Mouse (Mus musculus) CH12.LX (cell line): ENCODE measurements around the gene Slc43a1. TPM values are rescaled to one million over a fixed set of nuclear protein-coding genes. Genes with fewer than 3 reads are reported as not detected.

Experiments
- DNase-seq: peaks from one replicate; pipeline ENCODE4 v3.0.0-alpha.2; 2013; ENCODE audit errors: extremely low read depth
- H3K27ac ChIP-seq: 2 replicates; pipeline ENCODE4 v1.5.1; 2012; ENCODE audit warnings: low read depth, mild to moderate bottlenecking, control low read depth, moderate library complexity; ENCODE audit not compliant: insufficient read depth
- H3K27me3 ChIP-seq: replicated peaks from 2 replicates; pipeline ENCODE3; 2012; ENCODE audit warnings: inconsistent platforms
- H3K36me3 ChIP-seq, 2 experiments: replicated peaks in 1 of 2; 2 replicates each; pipeline versions ENCODE3 to v1.6.1; 2012; ENCODE audit warnings: inconsistent platforms in 1 of 2, low read length in 1 of 2, mild to moderate bottlenecking in 1 of 2, mixed read lengths in 1 of 2, moderate library complexity in 1 of 2; ENCODE audit not compliant: control insufficient read depth in 1 of 2, insufficient read depth in 1 of 2
- H3K4me1 ChIP-seq, 2 experiments: 2 replicates each; pipeline ENCODE4 v1.6.1; 2012; ENCODE audit warnings: inconsistent platforms in 1 of 2, moderate library complexity in 1 of 2; ENCODE audit not compliant: insufficient read depth in 2 of 2, control insufficient read depth in 1 of 2
- H3K4me2 ChIP-seq: 2 replicates; pipeline ENCODE4 v1.6.1; 2012; ENCODE audit warnings: low read depth, mild to moderate bottlenecking, control low read depth; ENCODE audit not compliant: poor library complexity, insufficient read depth, severe bottlenecking
- H3K4me3 ChIP-seq, 3 experiments: fragments of 150-350 bp in 1 of 3; sonication (generic) in 1 of 3; replicated peaks in 1 of 3; 2 replicates each; pipeline versions ENCODE3 to v1.5.1; 2011 to 2012; ENCODE audit warnings: low read depth in 2 of 3, low read length in 2 of 3, mild to moderate bottlenecking in 2 of 3, moderate library complexity in 2 of 3, control low read depth in 1 of 3, improper control_type of control experiment in 1 of 3, inconsistent platforms in 1 of 3, mixed read lengths in 1 of 3; ENCODE audit not compliant: poor library complexity in 1 of 3
- H3K79me2 ChIP-seq: replicated peaks from 2 replicates; pipeline ENCODE4 v1.6.1; 2012; ENCODE audit warnings: mild to moderate bottlenecking, moderate library complexity; ENCODE audit not compliant: control insufficient read depth, poor library complexity, insufficient read depth, severe bottlenecking; ENCODE audit errors: extremely low read depth
- H3K9ac ChIP-seq: 2 replicates; pipeline ENCODE4 v1.6.1; 2012; ENCODE audit warnings: low read depth, mild to moderate bottlenecking, control low read depth, moderate library complexity; ENCODE audit not compliant: insufficient read depth
- H3K9me3 ChIP-seq: replicated peaks from 2 replicates; pipeline ENCODE3; 2012; ENCODE audit warnings: low read length, inconsistent platforms, mixed read lengths
- BHLHE40 ChIP-seq: IDR thresholded peaks from 2 replicates; pipeline ENCODE4 v1.6.1; 2011; ENCODE audit warnings: mild to moderate bottlenecking, low read depth, low read length, improper control_type of control experiment
- CHD1 ChIP-seq: IDR thresholded peaks from 2 replicates; pipeline ENCODE4 v1.6.1; 2012; ENCODE audit warnings: low read depth, low read length, improper control_type of control experiment, inconsistent platforms
- CHD2 ChIP-seq: IDR thresholded peaks from 2 replicates; pipeline ENCODE4 v1.6.1; 2011; ENCODE audit warnings: low read length, improper control_type of control experiment
- E2F4 ChIP-seq: IDR thresholded peaks from 2 replicates; pipeline ENCODE4 v1.6.1; 2011; ENCODE audit warnings: low read depth, low read length, improper control_type of control experiment; ENCODE audit not compliant: insufficient replicate concordance
- ELF1 ChIP-seq: IDR thresholded peaks from 2 replicates; pipeline ENCODE4 v1.6.1; 2014; ENCODE audit warnings: low read depth, mild to moderate bottlenecking, inconsistent platforms, low read length, improper control_type of control experiment
- GABPA ChIP-seq: IDR thresholded peaks from 2 replicates; pipeline ENCODE4 v1.6.1; 2012; ENCODE audit warnings: low read depth, low read length, improper control_type of control experiment, inconsistent platforms; ENCODE audit not compliant: insufficient replicate concordance
- HCFC1 ChIP-seq: IDR thresholded peaks from 2 replicates; pipeline ENCODE4 v1.6.1; 2012; ENCODE audit warnings: low read depth, mild to moderate bottlenecking, inconsistent platforms, low read length, improper control_type of control experiment
- IRF4 ChIP-seq: IDR thresholded peaks from 2 replicates; pipeline ENCODE4 v1.6.1; 2014; ENCODE audit warnings: low read depth, mild to moderate bottlenecking, inconsistent platforms, low read length, improper control_type of control experiment
- JUN ChIP-seq: IDR thresholded peaks from 2 replicates; pipeline ENCODE4 v1.6.1; 2011; ENCODE audit warnings: low read depth, mild to moderate bottlenecking, low read length, improper control_type of control experiment, moderate library complexity; ENCODE audit not compliant: insufficient read depth
- JUND ChIP-seq: conservative IDR thresholded peaks from 2 replicates; pipeline ENCODE4 v1.6.1; 2011; ENCODE audit warnings: low read depth, low read length, improper control_type of control experiment
- KAT2A ChIP-seq: IDR thresholded peaks from 2 replicates; pipeline ENCODE4 v1.6.1; 2012; ENCODE audit warnings: low read length, improper control_type of control experiment, inconsistent platforms; ENCODE audit not compliant: insufficient replicate concordance
- MAZ ChIP-seq: IDR thresholded peaks from 2 replicates; pipeline ENCODE4 v1.6.1; 2012; ENCODE audit warnings: low read depth, mild to moderate bottlenecking, inconsistent platforms, low read length, improper control_type of control experiment, moderate library complexity
- MEF2A ChIP-seq: IDR thresholded peaks from 2 replicates; pipeline ENCODE4 v1.6.1; 2014; ENCODE audit warnings: low read depth, mild to moderate bottlenecking, inconsistent platforms, low read length, improper control_type of control experiment, borderline replicate concordance
- NELFE ChIP-seq: IDR thresholded peaks from 2 replicates; pipeline ENCODE4 v1.6.1; 2011; ENCODE audit warnings: low read depth, low read length, improper control_type of control experiment
- NRF1 ChIP-seq: IDR thresholded peaks from 2 replicates; pipeline ENCODE4 v1.6.1; 2014; ENCODE audit warnings: low read depth, mild to moderate bottlenecking, inconsistent platforms, low read length, improper control_type of control experiment, moderate library complexity
- POLR2AphosphoS2 ChIP-seq: IDR thresholded peaks from 2 replicates; pipeline ENCODE4 v1.6.1; 2011; ENCODE audit warnings: low read depth, low read length, improper control_type of control experiment
- RAD21 ChIP-seq: IDR thresholded peaks from 2 replicates; pipeline ENCODE4 v1.6.1; 2011; ENCODE audit warnings: low read depth, mild to moderate bottlenecking, low read length, improper control_type of control experiment, moderate library complexity
- RCOR1 ChIP-seq: conservative IDR thresholded peaks from 2 replicates; pipeline ENCODE4 v1.6.1; 2012; ENCODE audit warnings: low read depth, mild to moderate bottlenecking, inconsistent platforms, low read length, improper control_type of control experiment
- SIN3A ChIP-seq: IDR thresholded peaks from 2 replicates; pipeline ENCODE4 v1.6.1; 2012; ENCODE audit warnings: low read length, improper control_type of control experiment, inconsistent platforms
- SMC3 ChIP-seq: IDR thresholded peaks from 2 replicates; pipeline ENCODE4 v1.6.1; 2011; ENCODE audit warnings: low read depth, low read length, improper control_type of control experiment
- TCF12 ChIP-seq: IDR thresholded peaks from 2 replicates; pipeline ENCODE4 v1.6.1; 2014; ENCODE audit warnings: low read depth, mild to moderate bottlenecking, inconsistent platforms, low read length, improper control_type of control experiment
- dilution Hi-C: fragments of 300-500 bp; cut with MboI; formaldehyde crosslinking; loops from 2 replicates; pipeline ENCODE4 v1.14.3; 2020; ENCODE audit warnings: low sequenced_read_pairs; ENCODE audit not compliant: extremely low pct_unique_long_range_greater_than_20kb, extremely low pct_ligation_motif_present
- in situ Hi-C: fragments of 300-500 bp; cut with MboI; formaldehyde crosslinking; loops from 3 replicates; pipeline ENCODE4 v1.14.3; 2019; ENCODE audit warnings: low sequenced_read_pairs, low pct_ligation_motif_present, low pct_unique_long_range_greater_than_20kb, mixed read lengths
- polyA plus RNA-seq: library from polyadenylated mRNA; unstranded; fragments of >175 nt; gene quantifications from 2 replicates; pipeline ENCODE4 v1.2.1, GENCODE M21; 2012; ENCODE audit warnings: low read depth; ENCODE audit not compliant: insufficient read length
- total RNA-seq, 2 experiments: library from RNA; depleted of rRNA; stranded (reverse); fragments of 300-350 nt in 1 of 2; fragments of >200 nt in 1 of 2; gene quantifications; 2 replicates each; pipeline ENCODE4 v1.2.3; 2012 to 2014

Slc43a1 gene
- total and polyA plus RNA-seq, 3 experiments: 0.19 to 5.0 (median 0.30) TPM

GRCm38 (mm10) chr2:84793154-84793553 is 45.5 kb upstream of the Slc43a1 start:
- no peaks in the 10 kb centered on the region for H3K27me3 ChIP-seq
- H3K4me1 ChIP-seq: peaks cover 0 to 8% of the 10 kb centered on the region in 2 experiments; a peak in 2 of 4 replicates
- H3K4me2 ChIP-seq: no peak overlapping the region
- no peak overlapping the region for H3K4me3 ChIP-seq
- dilution Hi-C loops: no loop called here
- in situ Hi-C loops: no loop called here
- DNase-seq: no peak
- H3K79me2 ChIP-seq: no peaks in the 10 kb centered on the region
- no peaks in the 10 kb centered on the region for H3K36me3 ChIP-seq
- no peak overlapping the region for H3K9ac ChIP-seq
- no peak overlapping the region for H3K27ac ChIP-seq
- H3K9me3 ChIP-seq: peaks cover 13% of the 10 kb centered on the region
- TF ChIP-seq GABPA: no peak
- TF ChIP-seq IRF4: no peak
- no peak for TF ChIP-seq BHLHE40
- no peak for TF ChIP-seq HCFC1
- TF ChIP-seq E2F4: no peak
- TF ChIP-seq JUN: no peak
- no peak for TF ChIP-seq POLR2AphosphoS2

GRCm38 (mm10) chr2:84793871-84794270 is 44.8 kb upstream of the Slc43a1 start:
- Histone ChIP-seq H3K27me3 (no peaks in the 10 kb centered on the region), H3K4me2 (no peak overlapping the region), H3K27ac (no peak overlapping the region), H3K9me3 (peaks cover 13% of the 10 kb centered on the region), H3K36me3 (no peaks in the 10 kb centered on the region), H3K4me3 (no peak overlapping the region), H3K79me2 (no peaks in the 10 kb centered on the region), H3K4me1 (peaks cover 0 to 10% of the 10 kb centered on the region in 2 experiments; a peak in 2 of 4 replicates), H3K9ac (no peak overlapping the region)
- in situ Hi-C loops: no loop called here
- TF ChIP-seq NRF1 (no peak), CHD2 (no peak), RCOR1 (no peak), MEF2A (no peak), TCF12 (no peak), IRF4 (no peak), HCFC1 (no peak), SMC3 (no peak), JUN (no peak), POLR2AphosphoS2 (no peak), KAT2A (no peak), ELF1 (no peak), E2F4 (no peak), RAD21 (no peak), JUND (no peak), CHD1 (no peak), SIN3A (no peak), MAZ (no peak), NELFE (no peak)
- no peak for DNase-seq
- dilution Hi-C loops: no loop called here
